ENCODE assay signal across 12 mouse cellular contexts in genomic region chr5:100877021-100877420, GRCm38 (mm10).
"Had no signal": no experiment of that assay in that cellular context is flagged by ENCODE, and none has a peak within 500 bp of the region (broad histone marks: within the 10 kb centered on the region; RNA-seq: fewer than 3 reads in every experiment).

No protein-coding gene starts in this region.

- DNase-seq: kidney, adult 8-10 months; kidney, postnatal 10 days; kidney, postnatal 36 days; layer of hippocampus, postnatal 36 days; lung, adult 18-20 months; lung, postnatal 10 days; lung, postnatal 36 days; right cerebral cortex, postnatal 14 days; right cerebral cortex, postnatal 4 days; thymus, adult 2 months; thymus, postnatal 14 days; thymus, postnatal 4 days had no signal
